Mouse (Mus musculus): ENCODE results near the gene Cyth2. TPM values are rescaled to one million over a fixed set of nuclear protein-coding genes. Genes with fewer than 3 reads are reported as not detected.

Gene Cyth2
- total RNA-seq, 2 experiments from 2014 or later = 121 to 125 TPM

- DNase-seq = no peak
These were observed 460 bp upstream of the Cyth2 start for GRCm38 (mm10) chr7:45814841-45815240.

GRCm38 (mm10) chr7:45812921-45813320 is 1.5 kb downstream of the Cyth2 start:
- no peak for DNase-seq

GRCm38 (mm10) chr7:45809276-45810075 is 4.9 kb downstream of the Cyth2 start:
- no peak for DNase-seq

- DNase-seq = no peak
These were observed 5.9 kb downstream of the Cyth2 start for GRCm38 (mm10) chr7:45808471-45808870.

- no peak for DNase-seq
These were observed 8.4 kb downstream of the Cyth2 start for GRCm38 (mm10) chr7:45805941-45806340.

GRCm38 (mm10) chr7:45802551-45802950 is 11.8 kb downstream of the Cyth2 start:
- peak; percentile 74 to 82 for DNase-seq

- peak; percentile 93 to 96 for DNase-seq
These were observed 13.0 kb downstream of the Cyth2 start for GRCm38 (mm10) chr7:45801348-45801747.

- DNase-seq = peak; percentile 60 to 64
These were observed 13.7 kb downstream of the Cyth2 start for GRCm38 (mm10) chr7:45800546-45801204.

- no peak for DNase-seq
These were observed 14.4 kb downstream of the Cyth2 start for GRCm38 (mm10) chr7:45800001-45800400.

GRCm38 (mm10) chr7:45798931-45799330 is 15.4 kb downstream of the Cyth2 start:
- DNase-seq = no peak

- DNase-seq = peak; percentile 65 to 80
These were observed 15.9 kb downstream of the Cyth2 start for GRCm38 (mm10) chr7:45798511-45798836.

- peak; percentile 65 for DNase-seq
These were observed 16.5 kb downstream of the Cyth2 start for GRCm38 (mm10) chr7:45797661-45798510.

GRCm38 (mm10) chr7:45796950-45797349 is 17.4 kb downstream of the Cyth2 start:
- no peak for DNase-seq

- no peak for DNase-seq
These were observed 19.4 kb downstream of the Cyth2 start for GRCm38 (mm10) chr7:45794971-45795370.

- no peak for DNase-seq
These were observed 20.3 kb downstream of the Cyth2 start for GRCm38 (mm10) chr7:45793969-45794585.

- DNase-seq = no peak
These were observed 21.1 kb downstream of the Cyth2 start for GRCm38 (mm10) chr7:45793240-45793639.

GRCm38 (mm10) chr7:45791756-45792490 is 22.5 kb downstream of the Cyth2 start:
- DNase-seq = no peak

GRCm38 (mm10) chr7:45790721-45791120 is 23.7 kb downstream of the Cyth2 start:
- DNase-seq = no peak

GRCm38 (mm10) chr7:45787642-45788041 is 26.7 kb downstream of the Cyth2 start:
- no peak for DNase-seq

- DNase-seq = no peak
These were observed 27.5 kb downstream of the Cyth2 start for GRCm38 (mm10) chr7:45786661-45787413.

GRCm38 (mm10) chr7:45786136-45786578 is 28.2 kb downstream of the Cyth2 start:
- no peak for DNase-seq
